Comparison of ENCODE assay signal across 18 mouse cellular contexts in the genomic region with DNA sequence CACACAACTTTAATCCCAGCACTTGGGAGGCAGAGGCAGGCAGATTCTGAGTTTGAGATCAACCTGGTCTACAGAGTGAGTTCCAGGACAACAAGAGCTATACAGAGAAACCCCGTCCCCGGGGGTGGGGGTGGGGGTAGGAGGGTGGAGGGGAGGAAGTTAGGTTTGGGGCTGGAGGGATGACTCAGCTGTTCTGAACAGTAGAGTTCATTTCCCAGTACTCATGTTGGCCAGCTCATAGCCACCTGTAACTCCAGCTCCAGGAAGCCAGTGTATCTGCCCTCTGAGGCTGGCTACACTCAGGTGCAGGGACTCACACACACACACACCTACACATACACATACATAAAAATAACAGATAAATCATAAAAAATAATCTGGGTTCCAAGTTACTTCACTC.
DNase-seq lines count a peak whose midpoint lies in the region; ATAC-seq and TF ChIP-seq lines count a peak whose summit lies in the region.
"Had no signal": no experiment of that assay in that cellular context is flagged by ENCODE, and none has a peak within 500 bp of the region (broad histone marks: within the 10 kb centered on the region; RNA-seq: fewer than 3 reads in every experiment).

No protein-coding gene starts in this region.

- no peak overlapping the region for H3K4me3 ChIP-seq in lung, embryonic 15.5 days
- H3K4me3 ChIP-seq in MEL (ENCODE audit: control insufficient read depth in 1 of 2, insufficient read depth in 1 of 2, low read depth in 2 of 2, low read length in 2 of 2): no peak overlapping the region; a peak in 1 of 4 replicates
- H3K4me3 ChIP-seq in liver, embryonic 11.5 days (ENCODE audit: low read depth, low read length): no peak overlapping the region
- H3K4me3 ChIP-seq in hindbrain, embryonic 13.5 days: no peak overlapping the region
- H3K4me3 ChIP-seq: intestine, embryonic 15.5 days; kidney, embryonic 15.5 days; layer of hippocampus, adult 2 months had no signal

- peak in 1 of 2 experiments; percentile 12; a peak in 1 of 4 replicates for TF ChIP-seq EP300 in MEL (IDR thresholded peaks at IDR 0.05; ENCODE audit: low read depth in 1 of 2, low read length in 2 of 2)

- no peaks in the 10 kb centered on the region for H3K27me3 ChIP-seq in lung, embryonic 15.5 days
- H3K27me3 ChIP-seq in MEL (ENCODE audit: control insufficient read depth in 1 of 2, insufficient read depth in 2 of 2, low read length in 2 of 2): no peaks in the 10 kb centered on the region
- no peaks in the 10 kb centered on the region for H3K27me3 ChIP-seq in liver, embryonic 11.5 days (replicated peaks; ENCODE audit: control insufficient read depth, insufficient read depth, low read length)
- no peaks in the 10 kb centered on the region for H3K27me3 ChIP-seq in hindbrain, embryonic 13.5 days
- H3K27me3 ChIP-seq: intestine, embryonic 15.5 days; kidney, embryonic 15.5 days had no signal

- no peaks in the 10 kb centered on the region for H3K9me3 ChIP-seq in lung, embryonic 15.5 days
- H3K9me3 ChIP-seq in MEL (replicated peaks; ENCODE audit: insufficient read depth, low read length): no peaks in the 10 kb centered on the region
- no peaks in the 10 kb centered on the region for H3K9me3 ChIP-seq in liver, embryonic 11.5 days (ENCODE audit: control insufficient read depth, low read length)
- H3K9me3 ChIP-seq in hindbrain, embryonic 13.5 days: no peaks in the 10 kb centered on the region
- H3K9me3 ChIP-seq: intestine, embryonic 15.5 days; kidney, embryonic 15.5 days had no signal

- ATAC-seq in lung, embryonic 15.5 days (ENCODE audit: borderline replicate concordance, extremely low read depth, low FRiP score, low TSS enrichment): no peak
- peak; percentile 58; the same call in 1 of the 2 replicates for ATAC-seq in liver, embryonic 11.5 days (replicated peaks; ENCODE audit: low FRiP score)
- no peak for ATAC-seq in hindbrain, embryonic 13.5 days (ENCODE audit: low FRiP score)
- no peak for ATAC-seq in frontal cortex, adult (ENCODE audit: low TSS enrichment)
- ATAC-seq: intestine, embryonic 15.5 days had no signal

- H3K9ac ChIP-seq in lung, embryonic 15.5 days: no peak overlapping the region
- no peak overlapping the region; the same call in 1 of the 2 replicates for H3K9ac ChIP-seq in MEL (ENCODE audit: control insufficient read depth, low read depth, low read length, poor library complexity, severe bottlenecking)
- no peak overlapping the region for H3K9ac ChIP-seq in liver, embryonic 11.5 days (ENCODE audit: low read depth, low read length)
- H3K9ac ChIP-seq in hindbrain, embryonic 13.5 days: no peak overlapping the region
- H3K9ac ChIP-seq: intestine, embryonic 15.5 days; kidney, embryonic 15.5 days had no signal

- DNase-seq in lung, adult 18-20 months: no peak
- DNase-seq in MEL (ENCODE audit: low read depth, low spot score): peak; percentile 73
- DNase-seq in liver, embryonic 11.5 days (ENCODE audit: low spot score): no peak
- peak; percentile 8 to 26 for DNase-seq in thymus, postnatal 36 days
- no peak for DNase-seq in left cerebral cortex, adult 9 months (ENCODE audit: low spot score in 2 of 2)
- DNase-seq: adrenal gland, postnatal 10 days; cerebellum, postnatal 14 days; gastrocnemius, postnatal 14 days; heart, postnatal 36 days; lung, postnatal 14 days; right cerebral cortex, postnatal 4 days had no signal

- TF ChIP-seq POLR2A in MEL (IDR thresholded peaks at IDR 0.05; ENCODE audit: control insufficient read depth in 1 of 2, insufficient read depth in 1 of 2, low read depth in 1 of 2, low read length in 2 of 2, poor library complexity in 1 of 2): no peak

- no peak for TF ChIP-seq CTCF in MEL (IDR thresholded peaks at IDR 0.05 in 2 of 3, conservative IDR thresholded peaks at IDR 0.05 in 1 of 3; ENCODE audit: control insufficient read depth in 1 of 3, insufficient read depth in 1 of 3, low read depth in 2 of 3, low read length in 3 of 3, poor library complexity in 1 of 3, severe bottlenecking in 1 of 3)

- WGBS in lung, embryonic 15.5 days: 59% methylated on average over 2 of the region's 2 CpGs
- WGBS in liver, embryonic 11.5 days: 42% methylated on average over 2 of the region's 2 CpGs
- WGBS in hindbrain, embryonic 13.5 days: 74% methylated on average over 2 of the region's 2 CpGs

- no peak overlapping the region for H3K4me2 ChIP-seq in lung, embryonic 15.5 days
- H3K4me2 ChIP-seq in liver, embryonic 11.5 days: no peak overlapping the region
- H3K4me2 ChIP-seq in hindbrain, embryonic 13.5 days: no peak overlapping the region
- H3K4me2 ChIP-seq: intestine, embryonic 15.5 days; kidney, embryonic 15.5 days; midbrain, embryonic 11.5 days had no signal

- no peak for TF ChIP-seq RAD21 in MEL (IDR thresholded peaks at IDR 0.05; ENCODE audit: low read depth, low read length)

- no peaks in the 10 kb centered on the region for H3K36me3 ChIP-seq in lung, embryonic 15.5 days
- H3K36me3 ChIP-seq in MEL (ENCODE audit: control insufficient read depth in 1 of 2, insufficient read depth in 2 of 2, low read length in 2 of 2): peaks cover 0 to 33% of the 10 kb centered on the region in 2 experiments; a peak in 2 of 4 replicates
- no peaks in the 10 kb centered on the region for H3K36me3 ChIP-seq in liver, embryonic 11.5 days (ENCODE audit: control insufficient read depth, insufficient read depth, low read length)
- no peaks in the 10 kb centered on the region for H3K36me3 ChIP-seq in hindbrain, embryonic 13.5 days
- H3K36me3 ChIP-seq: intestine, embryonic 15.5 days; kidney, embryonic 15.5 days had no signal

- no peaks in the 10 kb centered on the region; the same call in 1 of the 2 replicates for H3K79me2 ChIP-seq in MEL (ENCODE audit: control insufficient read depth, insufficient read depth, low read length, poor library complexity)

- H3K4me1 ChIP-seq in lung, embryonic 15.5 days: peaks cover 7% of the 10 kb centered on the region; the same call in 1 of the 2 replicates
- peaks cover 17 to 26% of the 10 kb centered on the region in 2 experiments for H3K4me1 ChIP-seq in MEL (ENCODE audit: control insufficient read depth in 1 of 2, insufficient read depth in 2 of 2, low read length in 2 of 2)
- peaks cover 37% of the 10 kb centered on the region for H3K4me1 ChIP-seq in liver, embryonic 11.5 days (replicated peaks; ENCODE audit: control insufficient read depth, insufficient read depth, low read length)
- H3K4me1 ChIP-seq in hindbrain, embryonic 13.5 days (replicated peaks): peaks cover 31% of the 10 kb centered on the region

- peak overlapping the region; percentile 27; the same call in 1 of the 2 replicates for H3K27ac ChIP-seq in lung, embryonic 15.5 days
- H3K27ac ChIP-seq in MEL (ENCODE audit: control insufficient read depth, low read depth, low read length): peak overlapping the region; percentile 71
- no peak overlapping the region for H3K27ac ChIP-seq in liver, embryonic 11.5 days (ENCODE audit: low read depth, low read length)
- no peak overlapping the region for H3K27ac ChIP-seq in hindbrain, embryonic 13.5 days
- H3K27ac ChIP-seq: intestine, embryonic 15.5 days; kidney, embryonic 15.5 days; layer of hippocampus, adult 2 months had no signal

TF ChIP-seq in MEL, 35 proteins besides CTCF, POLR2A, EP300 and RAD21:
- peak; percentile 58; the same call in 1 of the 2 replicates for TF ChIP-seq GABPA (IDR thresholded peaks at IDR 0.05; ENCODE audit: low read depth, low read length)
- peak; percentile 39; the same call in 1 of the 2 replicates for TF ChIP-seq ETS1 (IDR thresholded peaks at IDR 0.05; ENCODE audit: low read depth, low read length)
- no peak for TF ChIP-seq ZNF384 (IDR thresholded peaks at IDR 0.05; ENCODE audit: low read depth, low read length)
- no peak for TF ChIP-seq TAL1 (IDR thresholded peaks at IDR 0.05; ENCODE audit: low read length)
- TF ChIP-seq MAZ (IDR thresholded peaks at IDR 0.05; ENCODE audit: low read depth, low read length): 0 out of 2 replicates have a peak, but pooled peaks have one; percentile 23

Comparison
In these comparisons a context has a peak if more than half of its experiments do, and no peak if none do; other contexts are left out.
1. H3K27ac ChIP-seq: peak in lung, embryonic 15.5 days (single experiment) and MEL (single experiment); none in liver, embryonic 11.5 days (single experiment) and hindbrain, embryonic 13.5 days (single experiment).
2. DNase-seq: peak in MEL (single experiment) and thymus, postnatal 36 days (2 of 2); none in lung, adult 18-20 months (0 of 2), liver, embryonic 11.5 days (single experiment) and left cerebral cortex, adult 9 months (0 of 2).